Mouse (Mus musculus): ENCODE data around the gene Rgl1. TPM values are rescaled to one million over a fixed set of nuclear protein-coding genes. Genes with fewer than 3 reads are reported as not detected.

Gene Rgl1
- polyA plus RNA-seq, 2 experiments, result 5.4 to 8.6 TPM

DNA sequence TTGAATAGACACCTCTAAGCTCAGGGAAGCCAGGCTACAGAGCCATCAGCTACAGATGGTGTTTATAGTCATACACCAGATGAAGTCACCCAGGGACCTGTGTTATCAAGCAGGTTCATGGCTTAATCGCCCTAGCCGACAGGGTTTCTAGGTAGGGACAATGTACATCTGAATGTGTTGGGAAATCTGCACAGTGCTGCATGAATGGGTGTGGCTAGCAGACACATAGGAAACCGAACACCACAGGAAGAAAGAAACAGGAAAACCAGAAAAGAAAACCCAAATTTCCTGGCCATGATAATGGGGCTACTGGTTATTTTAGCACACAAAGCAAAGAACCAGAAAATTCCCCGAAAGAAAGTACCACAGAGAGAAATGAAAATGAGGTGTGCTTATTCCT is 45.2 kb downstream of the Rgl1 start:
- TF ChIP-seq CTCF (IDR thresholded peaks at IDR 0.05; ENCODE audit: low read depth), result no peak
- no peak for TF ChIP-seq EP300 (IDR thresholded peaks at IDR 0.05; ENCODE audit: low read depth)
- 12% methylated on average over 4 of the region's 4 CpGs for WGBS (ENCODE audit: insufficient replicate concordance)

DNA sequence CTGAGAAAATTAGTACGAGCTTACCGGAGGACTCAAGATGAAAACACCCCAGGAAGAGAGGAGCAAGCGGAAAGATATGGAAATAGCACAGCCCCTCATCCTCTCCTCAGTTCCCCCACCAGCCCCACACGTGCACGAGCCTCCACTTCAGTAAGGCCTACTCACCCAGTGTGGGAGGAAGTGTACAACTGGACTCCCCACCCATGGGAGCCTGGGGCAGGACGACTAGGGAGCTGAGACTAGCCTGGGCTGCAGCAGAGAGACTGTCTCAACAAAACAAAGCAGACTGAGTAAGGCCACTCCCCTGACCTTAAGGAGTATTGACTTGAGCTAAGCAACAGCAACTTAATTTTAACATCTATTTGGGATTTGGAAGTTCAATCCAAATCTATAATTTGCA is 48.0 kb downstream of the Rgl1 start:
- Histone ChIP-seq H3K4me1 (replicated peaks; ENCODE audit: control insufficient read depth in 2 of 2, insufficient read depth in 2 of 2, low read length in 1 of 2) (peaks cover 0 to 3% of the 10 kb centered on the region in 2 experiments; a peak in 2 of 4 replicates), H3K4me2 (ENCODE audit: low read depth) (no peak overlapping the region), H3K27me3 (ENCODE audit: control insufficient read depth, insufficient read depth, low read length) (no peaks in the 10 kb centered on the region), H3K9ac (replicated peaks) (no peak overlapping the region), H3K9me3 (ENCODE audit: control insufficient read depth, low read length) (no peaks in the 10 kb centered on the region), H3K4me3 (ENCODE audit: insufficient read depth in 1 of 2, low read depth in 2 of 2, low read length in 2 of 2) (no peak overlapping the region), H3K36me3 (replicated peaks; ENCODE audit: control insufficient read depth, insufficient read depth, low read depth) (no peaks in the 10 kb centered on the region), H3K27ac (no peak overlapping the region)
- DNase-seq (ENCODE audit: low read depth in 3 of 3, low spot score in 3 of 3), result no peak
- no peak for ATAC-seq (ENCODE audit: insufficient read depth)
- 33% methylated on average over 6 of the region's 6 CpGs for WGBS (ENCODE audit: insufficient replicate concordance)
- TF ChIP-seq CTCF (IDR thresholded peaks at IDR 0.05; ENCODE audit: low read depth) (no peak), EP300 (IDR thresholded peaks at IDR 0.05; ENCODE audit: low read depth) (no peak)

More for the DNA sequence above, 45.2 kb downstream of the Rgl1 start:
- Histone ChIP-seq H3K4me3 (ENCODE audit: insufficient read depth in 1 of 2, low read depth in 2 of 2, low read length in 2 of 2) (no peak overlapping the region), H3K27me3 (ENCODE audit: control insufficient read depth, insufficient read depth, low read length) (no peaks in the 10 kb centered on the region), H3K9me3 (ENCODE audit: control insufficient read depth, low read length) (no peaks in the 10 kb centered on the region), H3K4me2 (ENCODE audit: low read depth) (no peak overlapping the region), H3K4me1 (replicated peaks; ENCODE audit: control insufficient read depth in 2 of 2, insufficient read depth in 2 of 2, low read length in 1 of 2) (peaks cover 0 to 3% of the 10 kb centered on the region in 2 experiments; a peak in 2 of 4 replicates), H3K9ac (replicated peaks) (no peak overlapping the region), H3K27ac (no peak overlapping the region), H3K36me3 (replicated peaks; ENCODE audit: control insufficient read depth, insufficient read depth, low read depth) (no peaks in the 10 kb centered on the region)
- no peak for ATAC-seq (ENCODE audit: insufficient read depth)
- no peak for DNase-seq (ENCODE audit: low read depth in 3 of 3, low spot score in 3 of 3)

DNA sequence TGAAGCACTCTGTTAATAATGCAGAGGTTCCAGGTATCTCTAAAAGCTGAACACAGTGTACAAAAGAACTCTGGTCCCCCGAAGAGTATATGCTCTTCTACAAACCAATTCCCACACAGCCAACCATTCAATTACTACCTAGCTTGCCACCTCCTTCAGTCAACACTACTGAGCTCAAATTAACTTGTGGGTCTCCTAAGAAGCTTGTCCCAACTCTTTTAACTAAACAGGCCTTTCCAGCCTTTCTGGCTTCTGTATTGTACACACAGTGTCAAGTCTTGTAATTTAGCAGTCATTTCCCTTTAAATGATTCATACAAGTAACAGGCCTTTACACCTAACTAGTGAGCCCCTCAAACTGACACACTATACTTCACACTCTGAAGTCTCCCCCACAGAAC is 48.8 kb downstream of the Rgl1 start:
- Histone ChIP-seq H3K4me2 (ENCODE audit: low read depth) (no peak overlapping the region), H3K9ac (replicated peaks) (no peak overlapping the region), H3K27ac (no peak overlapping the region), H3K27me3 (ENCODE audit: control insufficient read depth, insufficient read depth, low read length) (no peaks in the 10 kb centered on the region), H3K4me1 (replicated peaks; ENCODE audit: control insufficient read depth in 2 of 2, insufficient read depth in 2 of 2, low read length in 1 of 2) (peaks cover 0 to 3% of the 10 kb centered on the region in 2 experiments; a peak in 2 of 4 replicates), H3K9me3 (ENCODE audit: control insufficient read depth, low read length) (no peaks in the 10 kb centered on the region), H3K36me3 (replicated peaks; ENCODE audit: control insufficient read depth, insufficient read depth, low read depth) (no peaks in the 10 kb centered on the region), H3K4me3 (ENCODE audit: insufficient read depth in 1 of 2, low read depth in 2 of 2, low read length in 2 of 2) (no peak overlapping the region)
- no peak for DNase-seq (ENCODE audit: low read depth in 3 of 3, low spot score in 3 of 3)
- TF ChIP-seq EP300 (IDR thresholded peaks at IDR 0.05; ENCODE audit: low read depth) (no peak), CTCF (IDR thresholded peaks at IDR 0.05; ENCODE audit: low read depth) (no peak)
- ATAC-seq (ENCODE audit: insufficient read depth), result no peak
- WGBS (ENCODE audit: insufficient replicate concordance), result 58% methylated on average over 1 of the region's 1 CpGs

DNA sequence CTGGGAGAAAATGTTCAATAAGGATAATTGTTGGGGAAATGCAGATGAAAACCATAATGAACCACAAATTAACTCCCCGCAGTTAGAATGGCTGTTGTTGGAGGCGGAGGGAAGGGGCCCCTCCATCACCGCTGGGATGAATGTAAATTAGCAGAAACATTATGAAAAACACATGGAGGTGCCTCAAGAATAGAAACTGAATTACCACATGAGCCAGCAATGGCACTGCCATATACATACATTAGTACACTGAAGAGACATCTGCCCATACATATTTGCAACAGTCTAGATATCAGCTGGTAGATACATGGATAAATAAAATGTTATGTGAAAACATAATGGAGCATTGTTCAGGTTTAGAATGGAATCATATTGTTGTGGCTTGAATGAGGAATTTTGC is 51.7 kb downstream of the Rgl1 start:
- no peak for DNase-seq (ENCODE audit: low read depth in 3 of 3, low spot score in 3 of 3)
- H3K27ac ChIP-seq, result no peak overlapping the region
- H3K27me3 ChIP-seq (ENCODE audit: control insufficient read depth, insufficient read depth, low read length), result no peaks in the 10 kb centered on the region
- no peaks in the 10 kb centered on the region for H3K36me3 ChIP-seq (replicated peaks; ENCODE audit: control insufficient read depth, insufficient read depth, low read depth)
- no peak for ATAC-seq (ENCODE audit: insufficient read depth)
- WGBS (ENCODE audit: insufficient replicate concordance), result 75% methylated on average over 3 of the region's 3 CpGs
- H3K9me3 ChIP-seq (ENCODE audit: control insufficient read depth, low read length), result no peaks in the 10 kb centered on the region
- H3K4me1 ChIP-seq (replicated peaks; ENCODE audit: control insufficient read depth in 2 of 2, insufficient read depth in 2 of 2, low read length in 1 of 2), result no peaks in the 10 kb centered on the region
- H3K9ac ChIP-seq (replicated peaks), result no peak overlapping the region
- no peak for TF ChIP-seq EP300 (IDR thresholded peaks at IDR 0.05; ENCODE audit: low read depth)
- no peak for TF ChIP-seq CTCF (IDR thresholded peaks at IDR 0.05; ENCODE audit: low read depth)
- H3K4me3 ChIP-seq (ENCODE audit: insufficient read depth in 1 of 2, low read depth in 2 of 2, low read length in 2 of 2), result no peak overlapping the region
- H3K4me2 ChIP-seq (ENCODE audit: low read depth), result no peak overlapping the region

DNA sequence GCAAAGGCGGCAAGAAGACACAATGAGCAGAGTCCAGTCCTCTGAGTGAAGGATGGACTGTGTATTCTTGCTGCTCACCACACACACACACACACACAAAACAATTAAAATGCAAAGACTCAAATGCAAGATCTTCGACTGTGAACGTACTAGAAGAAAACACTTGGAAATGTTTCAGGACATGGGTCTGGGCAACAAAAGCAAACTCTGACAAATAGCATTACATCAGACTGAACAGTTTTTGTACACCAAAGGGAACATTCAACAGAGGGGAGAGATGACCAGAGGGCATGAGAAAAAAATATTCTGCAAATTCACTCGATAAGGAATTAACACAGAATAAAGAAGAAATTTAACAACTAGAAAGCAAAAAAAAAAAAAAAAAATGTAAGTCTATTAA is 52.2 kb downstream of the Rgl1 start:
- H3K27me3 ChIP-seq (ENCODE audit: control insufficient read depth, insufficient read depth, low read length), result no peaks in the 10 kb centered on the region
- H3K9ac ChIP-seq (replicated peaks), result no peak overlapping the region
- no peak overlapping the region for H3K4me2 ChIP-seq (ENCODE audit: low read depth)
- ATAC-seq (ENCODE audit: insufficient read depth) (no peak), DNase-seq (ENCODE audit: low read depth in 3 of 3, low spot score in 3 of 3) (no peak)
- 66% methylated on average over 4 of the region's 4 CpGs for WGBS (ENCODE audit: insufficient replicate concordance)
- H3K36me3 ChIP-seq (replicated peaks; ENCODE audit: control insufficient read depth, insufficient read depth, low read depth), result no peaks in the 10 kb centered on the region
- TF ChIP-seq EP300 (IDR thresholded peaks at IDR 0.05; ENCODE audit: low read depth), result no peak
- no peak for TF ChIP-seq CTCF (IDR thresholded peaks at IDR 0.05; ENCODE audit: low read depth)
- no peak overlapping the region for H3K27ac ChIP-seq
- no peak overlapping the region for H3K4me3 ChIP-seq (ENCODE audit: insufficient read depth in 1 of 2, low read depth in 2 of 2, low read length in 2 of 2)
- H3K4me1 ChIP-seq (replicated peaks; ENCODE audit: control insufficient read depth in 2 of 2, insufficient read depth in 2 of 2, low read length in 1 of 2), result no peaks in the 10 kb centered on the region
- no peaks in the 10 kb centered on the region for H3K9me3 ChIP-seq (ENCODE audit: control insufficient read depth, low read length)
